Mouse (Mus musculus) midbrain, embryonic 15.5 days (tissue): ENCODE results near the gene Rtl8c. TPM values are rescaled to one million over a fixed set of nuclear protein-coding genes. Genes with fewer than 3 reads are reported as not detected.
"Not testable (repeated sequence)": the region's sequence is repeated elsewhere in the genome, so short reads cannot be mapped to it uniquely, and the experiment has no call there.

Source experiments
- ATAC-seq: fragments of 200-750 bp; cut with Nextera tagmentation; replicated peaks from 2 replicates; pipeline ENCODE4 v1.8.0; 2017; ENCODE audit warnings: moderate TSS enrichment
- H3K27ac ChIP-seq: fragments of 300-500 bp; sonication (generic); 2 replicates; pipeline ENCODE4 v1.5.1; 2015; ENCODE audit warnings: mild to moderate bottlenecking, inconsistent platforms
- H3K27me3 ChIP-seq: fragments of 300-500 bp; sonication (generic); replicated peaks from 2 replicates; pipeline ENCODE4 v1.6.1; 2015; ENCODE audit warnings: inconsistent platforms
- H3K36me3 ChIP-seq: fragments of 300-500 bp; sonication (generic); replicated peaks from 2 replicates; pipeline ENCODE4 v1.6.1; 2015; ENCODE audit warnings: inconsistent platforms
- H3K4me1 ChIP-seq: fragments of 300-500 bp; sonication (generic); 2 replicates; pipeline ENCODE4 v1.6.1; 2015; ENCODE audit warnings: inconsistent platforms
- H3K4me2 ChIP-seq: fragments of 300-500 bp; sonication (generic); 2 replicates; pipeline ENCODE4 v1.6.1; 2015; ENCODE audit warnings: inconsistent platforms, mild to moderate bottlenecking, moderate library complexity
- H3K4me3 ChIP-seq: fragments of 300-500 bp; sonication (generic); 2 replicates; pipeline ENCODE4 v1.5.1; 2015; ENCODE audit warnings: mild to moderate bottlenecking, inconsistent platforms
- H3K9ac ChIP-seq: fragments of 300-500 bp; sonication (generic); 2 replicates; pipeline ENCODE4 v1.6.1; 2015; ENCODE audit warnings: mild to moderate bottlenecking, inconsistent platforms
- H3K9me3 ChIP-seq: fragments of 300-500 bp; sonication (generic); 2 replicates; pipeline ENCODE4 v1.6.1; 2016; ENCODE audit warnings: inconsistent platforms
- WGBS: fragments of 180-500 bp; shearing (Covaris S2); methylation state at CpG from one replicate; pipeline ENCODE4 v1.1.7; 2015; ENCODE audit warnings: mixed read lengths; 5-methylcytosine and 5-hydroxymethylcytosine counted together
- polyA plus RNA-seq: library from polyadenylated mRNA; unstranded; fragments of >200 nt; fragmentation: Nextera tagmentation; extraction: Ambion mirVana; gene quantifications from 2 replicates; pipeline ENCODE4 v1.2.1, GENCODE M21; 2015

Gene Rtl8c
- 221 and 226 TPM in 2 replicates for polyA plus RNA-seq

DNA sequence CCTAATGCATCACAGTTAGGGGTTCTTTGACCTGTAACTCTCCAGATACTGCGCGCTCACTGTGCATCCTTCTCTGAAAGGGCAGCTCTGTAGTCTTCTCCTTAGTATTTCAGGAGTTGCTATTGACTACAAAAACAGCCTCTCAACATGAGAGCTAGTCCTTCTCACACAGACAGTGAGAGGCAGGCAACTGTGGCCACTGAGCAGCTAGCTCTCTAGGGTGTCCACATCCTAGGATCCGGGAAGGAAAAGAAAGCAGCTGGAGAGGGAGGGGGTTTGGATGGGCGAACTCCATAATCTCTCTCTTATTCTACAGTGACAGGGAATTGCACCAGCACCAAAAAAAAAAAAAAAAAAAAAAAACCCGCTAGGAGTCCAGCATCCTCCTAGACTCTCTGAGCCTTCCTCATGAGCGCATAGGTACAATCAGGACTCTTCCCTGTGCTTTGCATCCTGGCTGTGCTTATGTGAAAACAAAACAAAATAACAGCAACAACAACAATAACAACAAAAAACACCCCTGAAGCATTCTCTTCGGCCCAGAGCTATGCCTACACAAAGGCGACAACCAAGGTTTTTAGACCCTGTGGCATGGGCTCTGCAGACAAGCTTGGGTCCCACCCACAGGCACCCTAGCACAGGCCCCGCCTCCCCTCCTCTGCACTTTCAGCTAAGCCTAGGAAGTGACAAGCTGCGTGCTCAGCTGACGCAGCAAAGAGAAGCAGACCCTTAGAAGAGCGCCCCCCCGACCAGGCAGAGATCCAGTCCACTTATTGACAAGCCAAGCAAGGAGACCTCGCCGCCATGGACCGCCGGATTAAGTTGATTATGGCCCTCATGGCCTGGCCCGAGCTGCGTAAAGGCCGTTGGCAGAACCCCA, at the start of gene Rtl8c:
Gene Rtl8c (plus strand): TSS at position 791 of the 880 bp plus-strand sequence.
- no peaks in the 10 kb centered on the region for H3K36me3 ChIP-seq
- H3K27ac ChIP-seq = peak within 1 kb of the TSS; percentile 84
- H3K4me1 ChIP-seq = no peaks in the 10 kb centered on the region
- H3K9me3 ChIP-seq = no peaks in the 10 kb centered on the region
- H3K4me2 ChIP-seq = peak within 1 kb of the TSS; percentile 54
- H3K27me3 ChIP-seq = no peaks in the 10 kb centered on the region
- ATAC-seq = peak; percentile 97
- H3K4me3 ChIP-seq = peak within 1 kb of the TSS; percentile 52
- peak within 1 kb of the TSS; percentile 53 for H3K9ac ChIP-seq
- whole genome bisulfite sequencing = 28% methylated on average over 20 of the region's 20 CpGs

DNA sequence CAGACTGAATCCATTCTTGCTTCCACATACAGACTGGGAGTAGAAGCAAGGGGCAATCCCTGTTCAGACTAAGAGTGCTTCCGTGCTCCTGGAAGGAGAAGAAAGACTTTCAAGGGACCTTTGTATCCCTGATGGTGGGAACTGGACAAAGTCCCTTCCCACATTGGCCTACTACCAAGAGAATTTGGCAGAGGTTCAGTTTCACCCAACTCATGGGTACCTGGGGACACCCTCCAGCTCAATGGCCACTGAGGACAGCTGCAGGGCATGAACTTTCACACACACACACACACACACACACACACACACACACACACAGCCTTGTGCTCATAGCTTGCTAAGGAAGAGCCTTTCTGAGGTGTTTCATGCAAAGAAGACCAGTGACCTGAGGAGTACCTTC, 28.5 kb upstream of the Rtl8c start:
- Histone ChIP-seq H3K9me3 (no peaks in the 10 kb centered on the region), H3K4me3 (no peak overlapping the region), H3K4me2 (no peak overlapping the region), H3K27ac (no peak overlapping the region), H3K4me1 (no peaks in the 10 kb centered on the region), H3K9ac (no peak overlapping the region), H3K27me3 (no peaks in the 10 kb centered on the region), H3K36me3 (no peaks in the 10 kb centered on the region)
- ATAC-seq = no peak
- 75% methylated on average over 1 of the region's 1 CpGs for WGBS

GRCm38 (mm10) chrX:53581407-53581806, 26.4 kb upstream of the Rtl8c start:
- not testable (repeated sequence) for H3K27ac ChIP-seq

GRCm38 (mm10) chrX:53583404-53583803, 24.4 kb upstream of the Rtl8c start:
- not testable (repeated sequence) for ATAC-seq, H3K9ac ChIP-seq, H3K4me2 ChIP-seq, H3K9me3 ChIP-seq, H3K4me3 ChIP-seq, H3K27me3 ChIP-seq, H3K4me1 ChIP-seq, H3K27ac ChIP-seq, H3K36me3 ChIP-seq
- WGBS = 63% methylated on average over 2 of the region's 4 CpGs

More at GRCm38 (mm10) chrX:53581407-53581806, 26.4 kb upstream of the Rtl8c start:
- H3K4me1 ChIP-seq, H3K9me3 ChIP-seq, H3K36me3 ChIP-seq, H3K27me3 ChIP-seq, H3K4me3 ChIP-seq, H3K4me2 ChIP-seq, ATAC-seq, H3K9ac ChIP-seq: not testable (repeated sequence)
- 94% methylated on average over 2 of the region's 4 CpGs for WGBS

DNA sequence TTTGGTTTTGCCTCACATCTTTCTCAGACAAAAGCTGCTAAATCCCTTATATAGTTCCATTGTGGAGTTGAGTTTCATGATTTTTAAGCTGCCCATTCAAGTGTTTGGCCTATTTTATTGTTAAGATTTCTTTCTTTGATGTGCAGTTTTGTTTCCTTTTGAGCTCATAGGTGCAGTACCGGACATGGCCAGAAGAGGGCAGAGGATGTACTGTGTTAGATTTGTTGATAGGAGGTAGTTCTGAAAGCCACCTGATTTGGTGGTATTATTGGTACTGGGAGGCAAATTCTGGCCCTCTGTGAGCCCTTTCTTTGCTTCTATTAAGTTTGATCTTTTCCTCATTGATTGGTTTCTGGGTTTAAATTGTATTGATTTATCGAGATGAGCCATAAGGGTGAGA, 7.8 kb upstream of the Rtl8c start:
- ATAC-seq, H3K9me3 ChIP-seq, H3K27ac ChIP-seq, H3K4me1 ChIP-seq, H3K4me2 ChIP-seq, H3K9ac ChIP-seq, H3K27me3 ChIP-seq, H3K36me3 ChIP-seq, H3K4me3 ChIP-seq: not testable (repeated sequence)
- 29% methylated on average over 2 of the region's 2 CpGs for WGBS

GRCm38 (mm10) chrX:53606176-53606575, 1.7 kb upstream of the Rtl8c start:
- ATAC-seq, H3K36me3 ChIP-seq, H3K4me2 ChIP-seq, H3K9me3 ChIP-seq, H3K27me3 ChIP-seq, H3K4me3 ChIP-seq, H3K9ac ChIP-seq, H3K27ac ChIP-seq, H3K4me1 ChIP-seq: not testable (repeated sequence)
- 38% methylated on average over 1 of the region's 1 CpGs for WGBS

GRCm38 (mm10) chrX:53608122-53608813, 436 bp downstream of the Rtl8c start:
- peak; percentile 65 for ATAC-seq

DNA sequence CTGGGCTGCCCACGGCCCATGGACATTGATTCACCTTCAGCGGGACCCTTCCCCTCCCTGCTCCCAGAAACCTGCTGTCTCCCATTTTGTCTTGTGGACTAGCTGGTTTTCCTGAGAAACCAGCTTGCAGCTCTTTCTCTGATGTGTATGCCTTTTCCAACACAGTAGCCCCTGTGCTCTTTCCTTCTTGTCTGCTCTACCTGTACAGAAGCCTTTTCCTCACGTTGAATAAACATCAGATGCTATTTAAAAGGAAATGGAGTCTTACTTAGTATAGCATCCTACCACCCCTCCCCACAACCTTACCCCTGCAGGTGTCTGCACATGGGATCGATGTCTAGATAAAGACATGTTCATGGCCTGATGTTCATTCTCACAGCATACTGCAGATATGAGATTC, 1.0 kb downstream of the Rtl8c start, which contains the start of gene Gm14597:
Gene Gm14597 (minus strand): TSS at position 101 of the 400 bp plus-strand sequence.
- ATAC-seq, H3K9me3 ChIP-seq, H3K4me1 ChIP-seq, H3K36me3 ChIP-seq, H3K27me3 ChIP-seq: not testable (repeated sequence)
- Histone ChIP-seq H3K9ac (peak within 1 kb of the TSS; percentile 53), H3K4me2 (peak within 1 kb of the TSS; percentile 54), H3K27ac (peak within 1 kb of the TSS; percentile 84), H3K4me3 (peak within 1 kb of the TSS; percentile 52)
- WGBS = 58% methylated on average over 2 of the region's 4 CpGs

More at GRCm38 (mm10) chrX:53608122-53608813, 436 bp downstream of the Rtl8c start:
- H3K9me3 ChIP-seq = no peaks in the 10 kb centered on the region
- H3K4me3 ChIP-seq = peak overlapping the region; percentile 52
- no peaks in the 10 kb centered on the region for H3K27me3 ChIP-seq
- 25% methylated on average over 15 of the region's 18 CpGs for WGBS
- H3K4me2 ChIP-seq = peak overlapping the region; percentile 54
- H3K36me3 ChIP-seq = no peaks in the 10 kb centered on the region
- peak overlapping the region; percentile 53 for H3K9ac ChIP-seq
- peak overlapping the region; percentile 84 for H3K27ac ChIP-seq
- H3K4me1 ChIP-seq = no peaks in the 10 kb centered on the region

GRCm38 (mm10) chrX:53610571-53610970, 2.7 kb downstream of the Rtl8c start:
- H3K4me1 ChIP-seq = no peaks in the 10 kb centered on the region
- no peaks in the 10 kb centered on the region for H3K9me3 ChIP-seq
- ATAC-seq = no peak
- H3K27ac ChIP-seq = no peak overlapping the region
- WGBS = 4% methylated on average over 3 of the region's 3 CpGs
- no peaks in the 10 kb centered on the region for H3K36me3 ChIP-seq
- H3K9ac ChIP-seq = no peak overlapping the region
- H3K4me2 ChIP-seq = no peak overlapping the region
- H3K4me3 ChIP-seq = no peak overlapping the region
- no peaks in the 10 kb centered on the region for H3K27me3 ChIP-seq

GRCm38 (mm10) chrX:53611395-53611794, 3.6 kb downstream of the Rtl8c start:
- H3K36me3 ChIP-seq, H3K9me3 ChIP-seq, ATAC-seq, H3K4me1 ChIP-seq, H3K27me3 ChIP-seq, H3K4me2 ChIP-seq, H3K4me3 ChIP-seq, H3K9ac ChIP-seq, H3K27ac ChIP-seq: not testable (repeated sequence)

DNA sequence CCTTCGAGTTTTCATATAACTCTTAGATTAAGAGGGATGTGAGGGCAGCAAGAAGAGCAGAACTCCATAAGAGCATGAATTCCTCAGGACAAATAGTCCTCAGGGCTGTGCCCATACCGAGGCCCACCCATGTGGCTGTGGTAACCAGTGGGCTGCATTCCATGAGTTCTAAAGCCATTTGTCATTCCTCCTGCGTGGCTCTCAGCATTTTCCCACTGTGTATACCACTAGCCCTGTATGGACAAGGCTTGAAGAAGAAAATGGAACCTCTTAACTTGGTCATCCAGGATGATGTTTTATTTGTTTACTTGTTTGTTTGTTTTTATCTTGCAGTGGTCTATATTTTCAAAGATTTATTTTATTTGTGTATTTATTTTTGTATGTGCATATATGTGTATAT, 30.3 kb downstream of the Rtl8c start:
- not testable (repeated sequence) for H3K4me1 ChIP-seq, H3K4me2 ChIP-seq, H3K9ac ChIP-seq, H3K27me3 ChIP-seq, H3K4me3 ChIP-seq, H3K27ac ChIP-seq, ATAC-seq, H3K9me3 ChIP-seq, H3K36me3 ChIP-seq
- 61% methylated on average over 3 of the region's 3 CpGs for WGBS

- H3K36me3 ChIP-seq, H3K4me1 ChIP-seq, H3K27me3 ChIP-seq, H3K27ac ChIP-seq, H3K9ac ChIP-seq, H3K9me3 ChIP-seq: not testable (repeated sequence)
- H3K4me2 ChIP-seq = peak overlapping the region; percentile 42; the same call in 1 of the 2 replicates
- H3K4me3 ChIP-seq = peak overlapping the region; percentile 34
- peak; percentile 43; the same call in 1 of the 2 replicates for ATAC-seq
- WGBS = 67% methylated on average over 4 of the region's 4 CpGs
Measured at GRCm38 (mm10) chrX:53642604-53642979, 34.8 kb downstream of the Rtl8c start.
